Mouse (Mus musculus): ENCODE measurements at regions not wholly inside any gene's neighbourhood (a gene's known extent, or its start where the extent isn't known, plus 50 kb on each side); places are given as distances from the start of the nearest gene placed in this dataset.
"Not testable (repeated sequence)": the region's sequence is repeated elsewhere in the genome, so short reads cannot be mapped to it uniquely, and the experiment has no call there.

DNA sequence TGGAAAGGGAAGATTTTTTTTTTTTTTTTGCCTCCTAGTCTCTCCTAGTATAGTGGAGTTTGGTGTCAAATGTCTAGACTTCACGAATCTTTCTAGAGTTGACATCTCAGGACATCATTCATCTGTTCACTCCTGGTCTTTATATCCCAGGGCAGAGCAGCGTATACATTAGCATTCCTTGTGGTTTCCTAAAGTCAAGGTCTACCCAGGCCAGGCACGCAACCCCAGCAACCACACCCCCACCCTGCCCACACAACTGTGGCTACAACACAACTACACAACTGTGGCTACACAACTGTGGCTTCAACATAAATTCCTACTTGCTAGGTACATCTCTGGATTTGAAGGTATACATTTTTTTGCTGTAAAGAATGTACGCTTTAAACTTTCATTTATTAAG is 122.2 kb downstream of the Ppp1r3a start:
- DNase-seq: no peak

DNA sequence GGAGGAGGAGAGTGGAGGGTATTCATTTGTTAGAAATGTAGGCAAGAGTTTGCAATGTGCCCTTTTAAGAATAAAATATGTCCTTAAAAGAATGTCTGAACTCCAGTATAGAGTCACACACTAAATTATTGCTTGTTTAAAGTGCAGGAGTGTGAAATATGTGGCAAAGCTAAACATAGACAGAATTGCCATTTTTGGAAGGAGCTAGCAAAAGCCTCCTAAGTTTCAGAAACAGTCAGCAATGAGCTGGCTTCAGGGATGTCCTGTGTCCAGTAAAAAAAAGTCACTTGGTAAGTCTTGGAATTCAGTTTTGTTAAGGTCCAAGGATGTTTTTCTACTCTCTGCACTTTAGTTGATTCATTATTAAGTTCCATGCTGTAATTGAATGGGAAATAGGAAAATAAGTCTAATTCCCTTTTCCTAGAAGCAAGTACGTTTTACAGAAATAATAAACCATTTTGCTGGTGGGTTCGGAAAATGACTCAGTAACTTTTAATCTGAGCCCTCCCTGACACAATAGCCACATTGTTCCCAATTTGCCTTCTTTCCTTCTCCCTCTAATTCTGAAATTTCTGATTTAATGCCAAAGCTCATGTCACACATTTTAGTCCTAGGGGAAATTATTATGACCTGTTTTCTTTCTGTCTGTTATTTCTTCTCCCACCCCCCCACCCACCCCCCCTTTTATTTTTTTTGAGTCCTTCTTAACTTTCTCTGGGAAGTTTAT is 123.2 kb downstream of the Ppp1r3a start:
- DNase-seq: no peak

DNA sequence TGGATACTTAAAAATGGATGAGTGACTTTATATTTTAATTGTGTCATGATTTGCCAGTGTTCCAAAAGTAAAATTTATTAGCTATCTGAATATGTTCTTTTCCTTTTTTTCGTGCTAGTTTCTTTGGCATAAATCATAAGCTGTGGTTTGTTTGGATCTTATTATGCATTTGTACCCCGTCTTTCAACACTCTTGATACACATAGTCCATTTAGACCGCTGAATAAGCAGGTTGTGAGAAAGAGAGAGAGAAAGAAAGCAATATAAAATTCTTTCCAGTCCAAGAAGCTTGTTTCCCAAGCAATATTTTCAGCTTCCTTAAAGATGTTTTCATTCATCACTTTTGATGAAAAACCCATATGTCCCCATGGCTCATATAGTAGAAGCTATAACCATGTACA is 138.4 kb downstream of the Ppp1r3a start:
- no peak for DNase-seq

DNA sequence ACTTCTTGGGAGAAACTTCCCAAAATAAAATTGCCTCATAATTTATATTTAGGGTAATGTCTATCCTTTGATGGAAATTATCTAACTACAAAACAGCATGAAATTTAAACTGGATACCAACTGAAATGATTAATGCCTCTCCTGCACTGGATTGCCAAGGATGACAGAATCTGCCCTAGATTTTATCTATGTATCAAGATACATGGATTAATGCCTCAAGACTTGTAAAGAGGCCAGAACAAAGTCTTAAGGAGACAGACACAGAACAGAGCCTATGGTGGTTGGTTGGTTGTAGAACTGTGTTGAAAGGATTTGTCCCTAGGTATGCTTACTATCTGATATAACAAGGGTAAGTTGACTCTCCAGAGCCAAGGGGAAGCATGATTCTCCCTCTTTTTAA is 147.0 kb downstream of the Ppp1r3a start:
- DNase-seq: no peak

DNA sequence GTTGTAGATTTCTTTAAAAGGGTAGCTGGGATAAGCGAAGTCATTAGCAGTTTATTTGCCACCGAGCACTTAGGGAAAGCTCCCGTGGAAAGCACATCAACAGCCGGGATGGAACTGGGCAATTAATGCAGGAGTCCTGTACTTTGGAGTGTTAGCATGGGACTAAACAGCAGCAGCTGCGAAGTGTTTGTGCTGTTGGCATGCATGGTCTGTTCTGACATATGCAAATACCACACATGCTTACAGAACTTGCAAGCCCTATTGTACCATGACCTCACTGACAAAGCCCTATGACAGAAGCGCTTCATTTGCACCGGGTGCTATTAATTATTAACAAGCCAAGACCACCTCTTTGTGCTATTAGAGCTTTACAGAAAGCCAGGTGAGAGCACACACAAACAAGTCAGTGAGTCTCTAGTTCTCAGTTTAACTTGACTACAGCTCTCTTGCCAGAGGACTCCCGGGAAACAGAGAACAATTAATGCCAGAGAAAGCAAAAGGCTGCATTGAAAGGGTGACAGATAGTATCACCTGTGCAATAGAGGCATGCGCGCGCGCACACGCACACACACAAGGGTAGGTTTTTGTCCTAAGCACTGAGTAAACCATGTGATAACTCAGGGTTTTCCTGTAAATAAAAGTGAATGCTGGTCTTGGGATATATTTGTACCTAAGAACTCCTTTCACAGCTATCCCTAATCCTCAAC is 154.4 kb downstream of the Ppp1r3a start:
- no peak for DNase-seq

DNA sequence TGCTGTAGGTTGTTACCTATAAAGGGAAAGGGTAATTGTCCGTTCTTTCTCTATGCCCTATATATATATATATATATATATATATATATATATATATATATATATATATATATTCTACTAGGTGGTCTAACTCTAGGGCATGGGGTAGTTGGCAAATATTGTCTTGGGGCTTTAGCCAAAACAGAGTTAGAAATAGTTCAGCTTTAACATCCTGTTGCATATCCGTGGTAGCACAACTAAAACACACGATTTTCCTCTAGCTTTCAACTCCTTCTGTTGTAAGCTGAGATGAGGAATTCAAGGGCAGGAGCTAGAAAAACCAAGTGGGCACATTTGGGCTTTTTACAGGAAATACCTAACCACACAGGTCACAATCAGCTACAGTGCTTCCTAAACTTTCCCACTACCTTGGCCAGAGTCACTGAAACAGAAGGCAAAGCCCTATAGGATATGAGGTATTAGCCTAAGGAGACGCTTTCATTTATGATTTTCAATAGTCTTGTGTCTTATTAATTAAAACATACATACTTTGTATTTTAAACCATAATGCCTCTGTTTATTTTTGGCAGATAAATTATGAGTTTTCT is 158.1 kb downstream of the Ppp1r3a start:
- DNase-seq: no peak

DNA sequence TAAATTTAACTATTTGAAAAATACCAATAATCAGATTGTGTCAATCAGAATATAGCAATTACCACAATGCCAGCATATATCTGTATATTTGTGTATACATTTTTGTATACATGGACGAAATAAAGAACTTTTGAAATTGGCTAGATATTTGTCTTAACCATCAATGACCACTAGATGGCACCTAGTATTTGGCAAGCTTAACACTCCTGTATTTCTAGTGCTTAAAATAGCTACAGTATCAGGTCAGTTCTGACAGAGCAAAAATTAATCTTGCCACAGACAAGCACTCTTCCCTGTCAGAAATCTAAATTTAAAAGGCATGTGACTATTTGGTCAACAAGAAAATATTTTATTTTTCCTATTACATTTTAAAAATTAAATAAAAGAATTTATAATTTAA is 169.2 kb downstream of the Ppp1r3a start:
- no peak for DNase-seq

DNA sequence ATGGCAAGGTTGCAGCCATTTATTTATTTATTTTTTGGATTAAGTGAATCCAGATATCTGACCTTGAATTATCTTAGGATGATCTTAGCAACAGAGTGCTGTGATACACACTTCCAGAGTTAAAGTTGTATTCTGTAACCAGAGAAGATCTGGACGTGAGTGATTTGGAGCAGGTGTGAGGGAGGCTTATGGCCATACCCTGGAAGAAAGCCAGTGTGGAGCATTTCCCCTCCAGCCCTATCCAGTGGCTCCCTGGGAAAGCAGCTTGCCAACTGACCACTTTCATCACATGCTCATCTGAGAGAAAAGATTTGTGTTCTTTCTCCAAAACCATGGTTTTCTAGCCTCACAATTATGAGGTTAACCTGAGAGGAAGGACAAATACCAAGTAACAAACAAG is 171.2 kb downstream of the Ppp1r3a start:
- DNase-seq: no peak

DNA sequence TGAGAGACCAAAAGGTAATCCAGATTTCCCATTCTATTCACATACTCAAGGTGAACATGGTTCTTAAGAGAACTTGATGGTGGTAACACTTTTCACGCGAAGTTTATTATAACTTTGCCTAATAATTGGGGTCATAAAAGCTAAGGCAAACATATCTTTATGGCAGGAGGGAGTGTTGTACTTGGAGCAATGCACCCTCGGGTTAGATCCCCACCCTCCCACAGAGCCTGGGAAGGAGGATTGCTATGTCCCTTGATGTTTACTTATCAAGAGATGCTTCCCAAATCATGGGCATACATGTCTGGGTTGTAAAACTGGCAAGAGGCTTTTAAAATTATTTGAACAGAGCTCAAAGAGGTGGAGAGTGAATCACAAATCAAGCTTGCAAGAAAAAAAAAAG is 180.5 kb downstream of the Ppp1r3a start:
- no peak for DNase-seq

DNA sequence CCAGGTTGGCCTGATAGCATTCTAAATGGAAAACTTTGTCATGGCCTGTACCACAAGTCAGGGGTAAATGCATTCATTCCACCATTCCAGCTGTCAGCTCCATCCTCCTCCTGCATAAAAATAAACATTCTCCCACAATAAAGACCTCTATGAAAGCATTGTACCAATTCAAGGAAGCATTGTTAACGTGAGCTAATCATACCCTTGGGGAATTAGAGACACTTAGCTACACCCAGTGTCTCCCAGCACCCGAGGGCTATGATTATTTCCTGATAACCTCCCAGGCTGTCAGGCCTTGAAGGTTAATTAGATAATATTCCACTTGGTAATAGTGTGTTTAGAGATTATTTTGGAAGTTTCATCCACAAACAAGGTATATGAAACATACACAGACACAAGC is 182.1 kb downstream of the Ppp1r3a start:
- no peak for DNase-seq

DNA sequence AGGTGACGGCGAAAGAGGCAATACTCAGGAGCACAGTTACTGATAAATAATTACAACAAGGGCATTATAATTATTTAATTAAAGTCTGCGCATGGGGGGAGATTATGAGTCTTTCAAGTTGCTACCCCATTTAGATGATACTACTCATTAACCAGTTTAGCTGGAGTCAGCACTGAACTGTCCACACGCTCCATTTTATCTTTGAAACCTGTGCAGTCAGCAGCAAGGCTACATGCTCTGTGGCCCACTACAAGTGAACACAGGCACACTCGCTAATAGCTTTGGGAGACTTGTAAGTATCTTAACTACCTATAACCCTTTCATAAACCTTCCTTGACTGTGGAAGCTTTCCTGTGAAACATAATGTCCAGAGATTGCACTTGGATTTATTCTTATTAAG is 214.7 kb downstream of the Ppp1r3a start:
- no peak for DNase-seq

DNA sequence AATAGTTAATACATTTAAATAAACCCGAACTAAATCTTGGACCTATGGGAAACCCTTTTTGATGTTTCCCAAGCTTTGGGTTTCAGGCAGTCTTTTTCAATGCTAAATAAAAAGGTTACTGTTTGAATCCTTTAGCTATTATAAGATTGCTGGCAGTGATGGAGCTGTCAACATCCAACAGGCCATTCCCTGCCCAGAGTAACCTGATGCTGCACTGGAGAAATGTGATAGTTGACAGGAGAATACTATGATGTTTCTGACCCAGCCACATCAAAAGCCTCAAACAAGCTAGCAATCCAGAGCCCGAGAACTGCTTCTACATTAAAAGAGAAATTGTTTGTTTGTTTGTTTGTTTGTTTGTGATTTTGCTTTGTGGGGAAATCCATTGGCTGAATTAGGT is 226.0 kb downstream of the Ppp1r3a start:
- DNase-seq: no peak

DNA sequence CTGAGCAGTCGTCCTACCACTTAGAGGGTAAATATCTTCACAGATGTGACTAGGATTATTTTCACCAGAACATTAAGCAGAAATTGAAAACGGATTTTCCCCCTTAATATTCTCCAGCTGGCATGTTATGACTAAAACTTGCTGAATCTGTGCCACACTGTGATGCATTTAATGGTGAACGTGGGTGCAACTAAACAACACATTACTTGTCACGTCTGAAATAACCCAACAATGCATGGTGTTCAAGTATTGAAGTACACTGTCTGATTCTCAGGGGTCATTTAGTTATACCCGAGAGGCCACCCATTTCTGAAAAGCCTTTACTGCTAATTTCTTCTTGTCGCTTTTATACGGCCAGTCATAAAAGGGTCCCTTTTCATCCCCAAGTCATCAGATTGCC is 226.5 kb downstream of the Ppp1r3a start:
- DNase-seq: no peak

DNA sequence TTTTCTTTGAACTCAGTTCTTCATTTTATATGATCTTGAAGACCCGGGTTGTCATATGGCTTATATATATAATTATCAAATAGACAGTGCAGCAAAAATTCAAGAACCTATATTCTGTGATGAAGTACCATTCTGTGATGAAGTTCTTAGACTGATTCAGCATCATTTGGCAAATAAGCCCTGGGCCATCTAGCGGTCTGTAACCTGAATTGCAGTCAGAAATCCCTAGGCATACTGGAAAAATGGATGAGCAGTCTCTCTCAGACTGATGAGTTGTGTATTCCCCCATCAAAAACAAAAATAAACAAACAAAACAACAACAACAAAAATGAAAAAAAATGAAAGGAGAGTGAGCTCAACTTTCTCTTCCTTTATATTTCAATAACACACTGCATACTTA is 232.3 kb downstream of the Ppp1r3a start:
- no peak for DNase-seq

DNA sequence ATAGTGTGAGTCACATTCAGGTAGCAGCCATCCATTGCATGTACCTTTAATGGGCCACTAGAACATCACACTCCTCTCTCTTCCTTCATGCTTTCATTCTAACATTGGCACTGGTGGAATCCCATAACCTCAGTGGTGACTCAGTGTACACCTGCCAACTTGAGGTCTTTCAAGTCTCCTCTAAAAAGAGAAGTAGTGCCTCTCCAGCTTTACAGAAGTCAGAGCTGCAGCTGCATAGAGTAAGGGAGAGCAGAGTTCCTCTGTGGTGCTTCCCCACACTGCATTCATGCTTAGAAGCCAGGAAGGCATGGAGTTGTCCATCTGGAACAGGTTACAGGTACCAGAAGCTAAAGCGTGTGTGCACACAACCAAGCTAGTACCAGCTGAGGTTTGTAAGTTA is 233.8 kb downstream of the Ppp1r3a start:
- DNase-seq: no peak

DNA sequence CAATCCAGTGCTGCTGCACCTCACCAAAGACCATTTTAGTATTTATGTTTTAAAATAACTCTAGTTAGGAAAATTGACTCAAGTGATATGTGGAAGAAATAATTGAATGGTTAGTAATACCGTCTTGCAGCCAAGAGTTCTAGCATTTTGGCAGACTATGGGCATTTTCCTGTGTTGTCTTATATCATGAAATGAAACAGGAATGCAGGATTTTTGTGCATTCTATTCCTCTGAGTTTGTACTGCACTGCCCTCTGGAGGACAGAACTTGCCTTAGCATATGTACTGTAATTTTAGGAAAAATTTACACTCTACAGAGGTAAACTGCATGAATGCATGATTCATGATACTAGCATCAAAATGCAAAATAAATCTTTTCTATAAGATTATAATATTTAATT is 250.9 kb downstream of the Ppp1r3a start:
- peak; percentile 9 for DNase-seq

DNA sequence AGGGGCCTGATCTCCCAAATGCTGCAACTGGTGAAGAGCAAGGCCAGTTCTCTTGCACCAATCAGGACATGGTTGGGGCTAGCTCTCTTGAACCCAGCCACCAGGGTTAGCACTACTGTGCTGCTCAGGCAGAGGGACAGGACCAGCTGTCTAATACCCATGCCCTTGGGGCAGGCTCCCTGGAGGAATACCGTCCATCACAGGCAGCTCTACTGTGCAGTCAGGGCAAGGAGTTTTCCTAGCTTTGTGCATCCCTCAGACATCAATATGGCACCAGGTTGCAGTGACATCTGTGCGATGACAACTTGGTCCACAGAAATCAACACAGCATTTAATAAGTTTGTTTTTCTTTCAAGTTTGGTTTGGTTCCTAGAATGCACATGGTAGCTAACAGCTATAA is 254.4 kb downstream of the Ppp1r3a start:
- DNase-seq: no peak

DNA sequence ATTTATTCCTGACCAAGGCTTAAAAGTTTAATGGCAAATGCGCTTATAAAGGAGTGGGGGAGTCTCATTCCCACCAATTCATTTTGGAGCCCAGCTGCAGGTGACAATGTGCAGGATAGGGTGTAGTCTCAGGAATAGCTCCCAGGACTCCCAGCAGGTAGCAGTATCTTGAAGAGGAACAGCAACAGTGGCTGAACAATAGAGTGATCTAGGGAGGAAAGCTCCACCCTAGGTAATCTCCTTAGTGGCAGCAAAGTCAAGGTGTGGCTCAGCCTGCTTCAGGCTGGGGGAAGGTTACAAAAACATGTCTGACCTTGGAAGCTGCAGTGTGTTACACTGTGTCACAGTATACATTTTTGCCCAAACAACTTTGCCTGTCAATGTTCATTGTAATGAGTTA is 255.2 kb downstream of the Ppp1r3a start:
- not testable (repeated sequence) for DNase-seq

DNA sequence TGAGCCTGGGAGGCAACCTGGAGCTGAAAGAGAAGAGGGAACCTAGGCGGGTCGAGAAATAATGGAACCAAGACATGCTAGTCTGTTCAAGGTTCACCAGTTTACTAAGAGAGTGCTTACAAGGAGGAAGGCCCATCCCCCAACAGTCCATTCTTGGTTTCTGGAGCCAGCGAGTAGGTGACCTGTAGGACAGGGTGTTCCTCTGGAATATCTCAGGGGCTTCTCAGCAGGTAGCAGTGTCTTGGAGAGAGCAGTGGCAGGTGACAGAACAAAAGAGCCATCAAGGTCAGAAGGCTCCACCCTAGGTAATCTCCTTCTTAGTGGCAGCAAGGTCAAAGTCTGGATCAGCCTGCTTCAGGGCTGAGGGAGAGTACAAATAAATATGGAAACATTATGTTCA is 268.4 kb downstream of the Ppp1r3a start:
- not testable (repeated sequence) for DNase-seq

DNA sequence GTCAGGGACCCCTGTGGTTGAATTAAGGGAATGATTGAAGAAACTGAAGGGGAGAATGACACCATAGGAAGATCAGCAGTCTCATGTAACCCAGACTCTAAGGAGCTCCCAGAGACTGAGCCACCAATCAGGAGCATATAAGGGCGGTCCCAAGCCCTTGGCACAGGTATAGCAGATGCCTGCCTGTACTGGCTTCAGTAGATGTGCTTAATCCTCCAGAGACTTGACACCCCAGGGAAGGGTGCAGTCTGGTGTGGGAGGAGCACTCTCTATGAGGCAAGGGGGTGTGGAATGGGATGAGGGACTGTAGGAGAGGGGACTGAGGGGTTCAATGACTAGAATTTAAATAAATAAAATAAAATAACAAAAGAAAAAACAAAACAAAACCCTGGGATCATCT is 298.7 kb downstream of the Ppp1r3a start:
- DNase-seq: no peak

DNA sequence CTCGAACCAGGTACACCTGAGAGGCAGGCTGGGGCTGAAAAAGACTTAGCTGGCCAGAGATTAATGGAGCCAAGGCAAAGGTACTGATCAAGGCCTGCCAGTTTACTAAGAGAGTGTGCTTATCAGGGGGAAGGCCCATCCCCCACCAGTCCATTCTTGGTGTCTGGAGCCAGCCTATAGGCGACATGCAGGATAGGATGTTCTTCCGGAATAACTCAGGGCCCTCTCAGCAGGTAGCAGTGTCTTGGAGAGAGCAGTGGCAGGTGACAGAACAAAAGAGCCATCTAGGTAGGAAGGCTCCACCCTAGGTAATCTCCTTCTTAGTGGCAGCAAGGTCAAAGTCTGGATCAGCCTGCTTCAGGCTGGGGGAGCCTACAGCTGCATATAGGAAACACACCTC is 301.8 kb downstream of the Ppp1r3a start:
- not testable (repeated sequence) for DNase-seq

DNA sequence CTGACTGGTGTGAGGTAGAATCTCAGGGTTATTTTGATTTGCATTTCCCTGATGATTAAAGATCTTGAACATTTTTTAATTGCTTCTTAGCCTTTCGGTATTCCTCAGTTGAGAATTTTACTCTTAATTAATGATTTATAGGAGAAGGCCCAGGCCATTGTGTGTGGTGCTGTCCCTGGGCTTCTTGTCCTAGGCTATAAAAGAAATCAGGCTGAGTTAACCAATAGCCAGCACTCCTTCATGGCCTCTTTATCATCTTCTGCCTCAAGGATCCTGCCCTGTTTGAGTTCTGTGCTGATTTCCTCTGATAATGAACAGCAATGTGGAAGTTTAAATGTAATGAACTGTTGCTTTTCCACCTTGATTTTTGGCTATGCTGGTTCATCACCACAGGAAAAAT is 323.3 kb downstream of the Ppp1r3a start:
- no peak for DNase-seq

DNA sequence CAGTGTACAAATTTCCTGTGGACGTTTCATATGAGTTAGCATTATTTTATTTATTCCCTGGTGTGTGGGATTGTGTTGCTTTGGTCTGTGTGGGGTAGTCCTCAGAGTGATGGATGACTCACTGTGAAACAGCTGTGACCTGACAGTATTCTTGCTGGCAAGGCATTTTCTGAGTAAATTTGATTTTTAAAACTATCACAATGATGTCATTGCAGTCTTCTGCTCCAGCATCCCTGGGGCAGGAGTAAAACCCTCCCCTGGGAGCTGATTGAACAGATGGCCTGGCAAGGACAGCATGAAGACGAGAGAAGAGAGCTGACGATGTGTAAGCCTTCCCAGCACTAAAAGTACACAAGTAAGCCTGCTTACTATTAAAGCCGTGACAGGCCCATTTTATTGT is 345.3 kb downstream of the Ppp1r3a start:
- peak; percentile 47 for DNase-seq

DNA sequence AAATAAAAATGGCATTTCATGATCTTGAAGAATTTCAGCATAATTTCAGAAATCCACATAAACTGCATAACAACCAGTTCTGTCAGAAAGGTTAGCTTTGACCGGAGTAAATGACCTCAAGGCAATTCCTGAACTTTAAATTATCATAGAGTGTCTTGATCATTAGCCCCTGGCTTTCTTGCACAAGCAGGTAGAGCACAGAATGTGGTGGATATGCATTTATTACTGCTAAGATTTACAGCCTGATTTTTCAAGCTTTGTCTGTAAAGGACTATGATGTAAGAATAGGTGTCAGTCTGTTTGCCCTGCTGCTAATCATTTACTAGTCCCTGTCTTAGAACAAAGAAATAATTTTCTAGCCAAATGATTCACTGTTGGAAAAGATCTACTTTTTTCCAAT is 347.3 kb downstream of the Ppp1r3a start:
- no peak for DNase-seq

DNA sequence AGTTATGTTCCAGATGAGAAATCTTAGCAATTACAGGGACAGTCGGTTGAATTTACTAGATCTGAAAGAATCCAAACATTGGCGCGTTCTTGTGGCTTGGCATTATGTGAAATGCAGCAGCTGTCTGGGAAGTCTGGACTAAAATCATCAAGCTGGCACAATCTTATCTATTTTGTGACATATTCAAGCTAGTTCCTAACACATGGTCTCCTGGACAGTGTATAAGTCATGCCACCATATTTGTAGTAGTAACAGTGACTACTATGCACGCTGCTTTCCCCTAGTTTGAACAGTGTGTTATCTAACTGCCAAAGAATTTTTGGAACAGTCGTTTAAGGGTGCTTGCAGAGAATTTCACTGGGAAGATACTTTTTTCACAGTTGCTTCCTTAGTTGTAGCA is 396.8 kb downstream of the Ppp1r3a start:
- DNase-seq: no peak

Data from cerebellum, adult 9-11 months (tissue).